Mouse (Mus musculus) liver, embryonic 14.5 days (tissue): ENCODE measurements around the gene Maff. TPM values are rescaled to one million over a fixed set of nuclear protein-coding genes. Genes with fewer than 3 reads are reported as not detected.

Source experiments
- ATAC-seq: fragments of 200-750 bp; cut with Nextera tagmentation; 2 replicates; pipeline ENCODE4 v1.8.0; 2017; ENCODE audit warnings: moderate number of reproducible peaks, mild to moderate bottlenecking, moderate library complexity; ENCODE audit not compliant: insufficient read depth
- DNase-seq, 3 experiments: peaks; one replicate each; pipeline ENCODE4 v3.0.0-alpha.2; 2012 to 2013; ENCODE audit warnings: low read depth in 3 of 3, low spot score in 3 of 3
- H3K27ac ChIP-seq: fragments of 300-500 bp; sonication (generic); 2 replicates; pipeline ENCODE4 v1.5.1; 2014; ENCODE audit warnings: moderate library complexity, mild to moderate bottlenecking, control low read depth, inconsistent platforms
- H3K27me3 ChIP-seq: fragments of 300-500 bp; sonication (generic); 2 replicates; pipeline ENCODE4 v1.6.1; 2014; ENCODE audit warnings: mild to moderate bottlenecking, low read length, moderate library complexity; ENCODE audit not compliant: control insufficient read depth, insufficient read depth
- H3K36me3 ChIP-seq: fragments of 300-500 bp; sonication (generic); replicated peaks from 2 replicates; pipeline ENCODE4 v1.6.1; 2014; ENCODE audit warnings: low read depth; ENCODE audit not compliant: control insufficient read depth, insufficient read depth
- H3K4me1 ChIP-seq, 2 experiments: fragments of 200-500 bp in 1 of 2; fragments of 300-500 bp in 1 of 2; sonication (generic) in 1 of 2; replicated peaks; 2 replicates each; pipeline ENCODE4 v1.6.1; 2012 to 2014; ENCODE audit warnings: antibody characterized with exemption in 1 of 2, inconsistent platforms in 1 of 2, low read length in 1 of 2; ENCODE audit not compliant: control insufficient read depth in 2 of 2, insufficient read depth in 2 of 2
- H3K4me2 ChIP-seq: fragments of 300-500 bp; sonication (generic); 2 replicates; pipeline ENCODE4 v1.6.1; 2014; ENCODE audit warnings: low read depth, mild to moderate bottlenecking, control low read depth, moderate library complexity
- H3K4me3 ChIP-seq, 2 experiments: fragments of 200-500 bp in 1 of 2; fragments of 300-500 bp in 1 of 2; sonication (generic) in 1 of 2; 2 replicates each; pipeline ENCODE4 v1.5.1; 2012 to 2014; ENCODE audit warnings: low read depth in 2 of 2, low read length in 2 of 2, mild to moderate bottlenecking in 2 of 2, control low read depth in 1 of 2, inconsistent platforms in 1 of 2, moderate library complexity in 1 of 2; ENCODE audit not compliant: insufficient read depth in 1 of 2
- H3K9ac ChIP-seq: fragments of 300-500 bp; sonication (generic); replicated peaks from 2 replicates; pipeline ENCODE4 v1.6.1; 2014; ENCODE audit warnings: mild to moderate bottlenecking, control low read depth, moderate library complexity
- H3K9me3 ChIP-seq: fragments of 300-500 bp; sonication (generic); 2 replicates; pipeline ENCODE4 v1.6.1; 2016; ENCODE audit warnings: low read length, mixed read lengths; ENCODE audit not compliant: control insufficient read depth
- CTCF ChIP-seq: IDR thresholded peaks from 2 replicates; pipeline ENCODE4 v1.5.1; 2016; ENCODE audit warnings: antibody characterized with exemption, low read depth, control low read depth
- EP300 ChIP-seq: IDR thresholded peaks from 2 replicates; pipeline ENCODE4 v1.6.1; 2016; ENCODE audit warnings: antibody characterized with exemption, low read depth
- WGBS: fragments of 180-500 bp; shearing (Covaris S2); extraction: QIAGEN DNeasy Blood & Tissue Kit; methylation state at CpG from one replicate; pipeline ENCODE4 v1.1.7; 2014; ENCODE audit not compliant: insufficient replicate concordance; 5-methylcytosine and 5-hydroxymethylcytosine counted together
- polyA plus RNA-seq, 2 experiments: library from polyadenylated mRNA; depleted of rRNA in 1 of 2; stranded (reverse) in 1 of 2; unstranded in 1 of 2; fragments of >200 nt; fragmentation: Nextera tagmentation in 1 of 2; extraction: Ambion mirVana in 1 of 2; gene quantifications; 2 replicates each; pipeline versions ENCODE4 v1.2.1 to v1.2.3; 2012 to 2014

The Maff gene
- polyA plus RNA-seq, 2 experiments: 1.1 to 1.8 TPM

DNA sequence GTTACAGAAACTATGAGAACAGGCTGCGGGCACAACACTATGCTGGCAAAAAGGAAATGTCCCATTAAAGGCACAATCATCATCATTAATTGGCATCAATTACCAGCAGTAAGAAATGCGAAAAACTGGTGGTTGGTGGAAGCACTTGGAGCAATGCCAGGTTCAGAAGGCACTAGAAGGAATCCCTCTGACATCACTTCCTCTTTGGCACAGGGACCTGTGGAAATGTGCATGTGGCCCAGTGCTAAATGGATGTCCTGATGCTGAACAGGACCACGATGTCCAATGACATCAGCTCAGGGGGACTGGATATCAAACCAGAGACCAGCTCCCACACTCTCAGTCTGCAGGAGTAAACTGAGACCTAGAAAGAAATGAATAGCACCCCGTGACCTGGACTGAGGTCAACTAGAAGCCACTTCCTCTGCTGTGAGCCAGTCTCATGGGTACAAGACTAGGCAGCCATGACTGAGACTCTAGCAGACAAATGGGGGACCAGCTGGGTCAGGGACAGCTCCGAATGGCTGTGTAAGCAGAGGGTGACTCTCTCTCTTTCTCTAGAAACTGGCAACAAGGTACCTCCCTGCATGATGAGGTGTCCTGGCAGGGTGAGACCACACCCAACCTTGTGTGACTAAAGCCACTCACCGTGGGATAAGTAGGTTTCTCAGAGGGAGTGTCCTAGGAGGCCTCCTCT lies 3.6 kb upstream of the Maff start:
- Histone ChIP-seq H3K36me3 (no peaks in the 10 kb centered on the region), H3K27ac (no peak overlapping the region), H3K4me1 (peaks cover 0 to 14% of the 10 kb centered on the region in 2 experiments; a peak in 3 of 4 replicates), H3K4me3 (no peak overlapping the region), H3K9me3 (no peaks in the 10 kb centered on the region), H3K27me3 (peaks cover 14% of the 10 kb centered on the region), H3K4me2 (no peak overlapping the region), H3K9ac (no peak overlapping the region)
- no peak for DNase-seq
- no peak for ATAC-seq
- TF ChIP-seq EP300: no peak
- 48% methylated on average over 6 of the region's 6 CpGs for WGBS

DNA sequence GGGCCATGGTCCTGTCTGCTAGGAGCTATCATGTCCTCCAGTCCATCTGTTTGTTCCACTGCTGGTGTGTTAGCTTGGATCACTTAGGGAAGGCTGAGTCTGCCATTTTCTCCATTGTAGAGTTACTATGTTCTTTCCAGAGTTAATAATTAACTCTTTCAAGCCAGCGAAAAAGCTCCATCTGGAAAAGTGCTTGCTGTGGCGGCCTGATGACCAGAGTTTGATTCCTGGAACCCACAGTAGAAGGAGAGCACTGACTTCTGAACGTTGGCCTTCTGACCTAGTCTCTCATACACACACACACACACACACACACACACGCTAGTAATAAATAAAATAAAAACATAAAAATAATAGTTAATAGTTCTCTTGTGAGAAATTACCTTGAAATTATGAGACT lies 1.8 kb upstream of the Maff start:
- no peak overlapping the region for H3K27ac ChIP-seq
- no peak for DNase-seq
- 51% methylated on average over 4 of the region's 4 CpGs for WGBS

GRCm38 (mm10) chr15:79347165-79347844 lies 884 bp downstream of the Maff start:
- Histone ChIP-seq H3K9ac (peak overlapping the region; percentile 76), H3K36me3 (no peaks in the 10 kb centered on the region), H3K4me1 (peaks cover 0 to 24% of the 10 kb centered on the region in 2 experiments; a peak in 3 of 4 replicates), H3K4me2 (peak overlapping the region; percentile 85), H3K27ac (peak overlapping the region; percentile 51), H3K9me3 (no peaks in the 10 kb centered on the region), H3K27me3 (peaks cover 14% of the 10 kb centered on the region), H3K4me3 (peak overlapping the region; percentile 70 to 77)
- peak in 2 of 3 experiments; percentile 67 to 76 for DNase-seq
- TF ChIP-seq CTCF (no peak), EP300 (no peak)
- under 1% methylated on average over 61 of the region's 61 CpGs for WGBS
- ATAC-seq: peak; percentile 77

More for the DNA sequence above, 1.8 kb upstream of the Maff start:
- no peak for TF ChIP-seq CTCF
- no peak for TF ChIP-seq EP300
- no peaks in the 10 kb centered on the region for H3K9me3 ChIP-seq
- H3K27me3 ChIP-seq: peaks cover 14% of the 10 kb centered on the region
- ATAC-seq: no peak
- H3K4me1 ChIP-seq: peaks cover 0 to 20% of the 10 kb centered on the region in 2 experiments; a peak in 3 of 4 replicates
- H3K4me3 ChIP-seq: no peak overlapping the region
- H3K4me2 ChIP-seq: no peak overlapping the region
- no peaks in the 10 kb centered on the region for H3K36me3 ChIP-seq
- H3K9ac ChIP-seq: no peak overlapping the region

DNA sequence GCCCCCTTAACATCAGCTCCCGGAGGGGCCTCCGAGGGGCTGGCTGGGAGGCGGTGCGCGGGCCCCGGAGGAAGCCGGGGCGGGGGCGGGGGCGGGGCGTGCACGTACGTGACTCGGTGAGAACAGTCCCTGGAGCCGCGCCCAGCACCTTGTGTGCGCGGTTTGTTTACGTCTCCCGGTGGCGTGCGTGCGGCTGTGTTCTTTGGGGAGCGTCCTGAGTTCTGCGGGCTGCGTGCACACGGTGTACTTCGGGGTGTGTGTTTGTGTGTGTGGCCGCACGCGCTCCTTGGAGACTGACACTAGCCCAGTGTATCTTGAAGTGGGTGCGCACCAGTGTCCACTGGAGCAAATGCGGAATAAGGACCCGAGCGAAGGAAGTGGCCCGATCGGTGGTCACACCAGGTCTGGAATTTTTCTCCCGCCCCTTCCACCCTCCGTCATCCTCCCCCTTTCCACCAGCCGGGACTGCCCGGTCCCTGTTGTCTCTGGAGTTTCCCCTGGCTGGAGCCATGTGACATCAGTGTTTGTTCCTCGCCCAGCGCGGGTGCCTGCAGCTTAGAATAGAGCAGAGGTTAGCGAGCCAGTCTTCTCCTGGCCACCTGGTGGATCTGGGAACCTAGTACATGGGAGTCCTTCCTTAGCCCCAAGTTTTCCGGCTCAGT lies 1.6 kb downstream of the Maff start:
- Histone ChIP-seq H3K27ac (peak overlapping the region; percentile 51; the same call in 1 of the 2 replicates), H3K4me3 (peak overlapping the region; percentile 70 to 77), H3K4me2 (peak overlapping the region; percentile 85), H3K9ac (peak overlapping the region; percentile 76), H3K9me3 (no peaks in the 10 kb centered on the region), H3K36me3 (no peaks in the 10 kb centered on the region), H3K4me1 (peaks cover 0 to 22% of the 10 kb centered on the region in 2 experiments; a peak in 3 of 4 replicates), H3K27me3 (peaks cover 14% of the 10 kb centered on the region)
- DNase-seq: peak in 2 of 3 experiments; percentile 57 to 85
- 1% methylated on average over 46 of the region's 46 CpGs for WGBS
- peak; percentile 16; the same call in 1 of the 2 replicates for TF ChIP-seq EP300
- TF ChIP-seq CTCF: peak; percentile 34; the same call in 1 of the 2 replicates
- ATAC-seq: peak; percentile 86

- ATAC-seq: no peak
- peak overlapping the region; percentile 85 for H3K4me2 ChIP-seq
- peak overlapping the region; percentile 76; the same call in 1 of the 2 replicates for H3K9ac ChIP-seq
- H3K4me3 ChIP-seq: peak overlapping the region; percentile 70 to 77
- TF ChIP-seq CTCF: no peak
- TF ChIP-seq EP300: no peak
- peaks cover 0 to 20% of the 10 kb centered on the region in 2 experiments; a peak in 2 of 4 replicates for H3K4me1 ChIP-seq
- no peaks in the 10 kb centered on the region for H3K9me3 ChIP-seq
- no peak overlapping the region for H3K27ac ChIP-seq
- H3K36me3 ChIP-seq: no peaks in the 10 kb centered on the region
- no peak for DNase-seq
- H3K27me3 ChIP-seq: peaks cover 14% of the 10 kb centered on the region
- WGBS: 68% methylated on average over 8 of the region's 8 CpGs
Measured at GRCm38 (mm10) chr15:79348651-79349050, 2.2 kb downstream of the Maff start.
